Mouse (Mus musculus) liver, postnatal 0 days (tissue): ENCODE results near the gene Adarb1.

ENCODE experiments used
- CTCF ChIP-seq: sonication (generic); IDR thresholded peaks from 2 replicates; pipeline ENCODE4 v1.5.1; 2016; ENCODE audit warnings: antibody characterized with exemption, low read depth
- EP300 ChIP-seq: IDR thresholded peaks from 2 replicates; pipeline ENCODE4 v1.6.1; 2016; ENCODE audit warnings: antibody characterized with exemption, low read depth, mild to moderate bottlenecking

- TF ChIP-seq EP300 (no peak), CTCF (no peak)
Measured at GRCm38 (mm10) chr10:77380716-77381115, 37.4 kb downstream of the Adarb1 start.
